Mouse (Mus musculus): ENCODE data around the gene Steap4. TPM values are rescaled to one million over a fixed set of nuclear protein-coding genes. Genes with fewer than 3 reads are reported as not detected.
"Not testable (repeated sequence)": the region's sequence is repeated elsewhere in the genome, so short reads cannot be mapped to it uniquely, and the experiment has no call there.

The Steap4 gene
- polyA plus RNA-seq, 1 experiment = not detected

DNA sequence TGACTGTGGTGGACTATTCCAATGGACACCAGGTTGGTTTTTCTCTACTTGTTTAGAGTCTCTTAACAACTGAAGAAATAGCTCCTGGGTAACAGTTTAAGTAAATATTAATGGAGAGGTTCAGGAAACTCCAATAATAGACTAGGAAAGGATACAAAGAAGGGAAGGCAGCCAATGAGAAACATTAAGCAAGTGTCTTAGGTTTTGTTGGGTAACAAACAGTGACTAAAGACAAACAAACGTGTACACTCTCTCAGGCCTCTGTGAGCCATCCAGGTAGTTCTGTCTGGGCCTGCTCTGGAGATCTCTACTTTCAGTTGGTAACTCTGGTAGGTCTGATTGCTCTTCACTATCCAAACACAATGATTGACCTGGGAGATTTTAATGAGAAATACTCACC is 37.5 kb upstream of the Steap4 start:
- Histone ChIP-seq H3K36me3 (ENCODE audit: control insufficient read depth, insufficient read depth) (no peaks in the 10 kb centered on the region), H3K4me3 (no peak overlapping the region), H3ac (ENCODE audit: control insufficient read depth, insufficient read length) (no peak overlapping the region)

DNA sequence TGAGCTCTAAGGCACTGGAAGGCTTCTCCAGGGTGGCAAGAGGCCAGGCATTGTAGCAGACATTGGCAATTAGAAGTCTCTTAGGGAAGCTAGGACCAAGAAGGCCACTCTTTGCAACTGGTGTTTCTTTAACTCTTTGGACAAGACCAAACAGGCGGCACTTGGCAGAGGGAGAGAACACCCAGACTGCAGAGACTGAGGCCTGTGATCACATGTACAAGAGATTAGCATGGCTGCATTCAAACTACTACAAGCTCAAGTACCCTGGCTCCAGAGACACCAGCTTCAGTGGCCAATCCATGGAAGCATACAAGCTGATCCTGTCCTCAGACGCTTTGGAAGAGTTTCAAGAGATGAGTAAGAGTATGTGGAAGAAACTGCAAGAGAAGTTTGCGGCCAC is 36.6 kb upstream of the Steap4 start:
- Histone ChIP-seq H3K4me3 (no peak overlapping the region), H3ac (ENCODE audit: control insufficient read depth, insufficient read length) (no peak overlapping the region), H3K4me2 (ENCODE audit: low read depth) (no peak overlapping the region), H3K79me2 (ENCODE audit: control insufficient read depth, insufficient read depth) (peaks cover 13% of the 10 kb centered on the region), H3K36me3 (ENCODE audit: control insufficient read depth, insufficient read depth) (no peaks in the 10 kb centered on the region), H3K27me3 (ENCODE audit: control insufficient read depth, insufficient read depth, insufficient read length) (no peaks in the 10 kb centered on the region)
- TF ChIP-seq E2F4 (IDR thresholded peaks at IDR 0.05; ENCODE audit: insufficient read depth) = no peak
- TF ChIP-seq MYOD1 (IDR thresholded peaks at IDR 0.05; ENCODE audit: control insufficient read depth in 1 of 3, insufficient read length in 2 of 3, low read depth in 2 of 3) = no peak

More for the DNA sequence above, 37.5 kb upstream of the Steap4 start:
- Histone ChIP-seq H3K27me3 (ENCODE audit: control insufficient read depth, insufficient read depth, insufficient read length) (no peaks in the 10 kb centered on the region), H3K79me2 (ENCODE audit: control insufficient read depth, insufficient read depth) (peaks cover 9% of the 10 kb centered on the region), H3K4me2 (ENCODE audit: low read depth) (no peak overlapping the region)
- TF ChIP-seq MYOD1 (IDR thresholded peaks at IDR 0.05; ENCODE audit: control insufficient read depth in 1 of 3, insufficient read length in 2 of 3, low read depth in 2 of 3) (no peak), CEBPB (IDR thresholded peaks at IDR 0.05; ENCODE audit: insufficient read depth, poor library complexity, severe bottlenecking) (no peak), MAX (IDR thresholded peaks at IDR 0.05; ENCODE audit: low read depth) (no peak), POLR2A (IDR thresholded peaks at IDR 0.05; ENCODE audit: insufficient read length, low read depth) (no peak), TCF3 (IDR thresholded peaks at IDR 0.05; ENCODE audit: insufficient read length, low read depth) (no peak), USF1 (IDR thresholded peaks at IDR 0.05; ENCODE audit: low read depth) (no peak), MYOG (IDR thresholded peaks at IDR 0.05; ENCODE audit: control insufficient read depth in 1 of 3, insufficient read depth in 1 of 3, insufficient read length in 2 of 3, low read depth in 2 of 3) (no peak), E2F4 (IDR thresholded peaks at IDR 0.05; ENCODE audit: insufficient read depth) (no peak), REST (IDR thresholded peaks at IDR 0.05; ENCODE audit: insufficient read depth, insufficient read length) (no peak), POLR2AphosphoS2 (IDR thresholded peaks at IDR 0.05; ENCODE audit: insufficient read length, low read depth) (no peak), TCF12 (IDR thresholded peaks at IDR 0.05; ENCODE audit: insufficient read depth, poor library complexity, severe bottlenecking) (no peak), SRF (IDR thresholded peaks at IDR 0.05; ENCODE audit: control insufficient read depth, insufficient read length, low read depth) (no peak)

DNA sequence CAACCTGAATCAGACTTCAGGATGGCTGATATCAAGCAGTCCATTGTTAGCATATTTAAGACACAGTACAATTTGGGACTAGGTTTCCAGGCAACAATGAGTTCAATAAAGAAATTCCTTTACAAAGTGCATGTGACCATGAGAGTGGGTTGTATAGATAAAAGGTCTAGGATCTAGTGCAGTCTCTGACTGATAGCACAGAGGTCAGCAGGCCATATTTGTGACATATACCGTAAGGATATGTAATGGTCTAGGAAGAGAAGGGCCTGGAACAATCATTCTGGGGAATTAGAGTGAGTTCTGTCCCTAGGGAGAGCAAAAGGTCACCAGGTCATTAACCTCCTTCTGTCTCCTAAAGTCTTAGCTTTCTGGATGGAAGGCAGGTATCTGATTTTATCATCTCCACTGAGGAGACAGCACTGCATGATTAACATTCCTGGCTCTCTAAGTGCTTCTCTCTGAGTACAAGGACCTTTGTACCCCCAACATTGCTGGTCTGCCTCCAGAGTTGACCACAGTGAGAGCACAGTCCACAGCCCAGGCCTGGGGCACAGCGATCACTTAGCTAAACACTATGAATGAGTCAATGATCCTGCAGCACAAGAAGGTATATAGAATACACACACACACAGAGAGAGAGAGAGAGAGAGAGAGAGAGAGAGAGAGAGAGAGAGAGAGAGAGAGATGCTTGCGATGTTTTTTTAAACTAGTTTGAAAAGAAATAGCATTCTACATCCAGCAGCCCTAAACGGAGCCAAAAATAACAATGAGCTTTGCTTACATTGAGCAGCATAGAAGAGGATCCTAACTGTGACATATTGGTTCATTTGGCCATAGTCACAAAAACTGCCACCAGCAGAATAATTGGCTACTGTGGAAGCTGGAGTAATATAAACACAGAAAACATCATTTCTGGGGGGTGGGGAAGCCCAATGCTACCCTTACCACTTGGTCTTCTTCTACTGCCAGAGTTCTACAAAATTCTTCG is 27.7 kb upstream of the Steap4 start:
- Histone ChIP-seq H3K4me3 (no peak overlapping the region), H3K36me3 (ENCODE audit: control insufficient read depth, insufficient read depth) (no peaks in the 10 kb centered on the region), H3K27me3 (ENCODE audit: control insufficient read depth, insufficient read depth, insufficient read length) (no peaks in the 10 kb centered on the region), H3K79me2 (ENCODE audit: control insufficient read depth, insufficient read depth) (peaks cover 4% of the 10 kb centered on the region), H3K4me2 (ENCODE audit: low read depth) (no peak overlapping the region), H3ac (ENCODE audit: control insufficient read depth, insufficient read length) (no peak overlapping the region)
- no peak for TF ChIP-seq MAX (IDR thresholded peaks at IDR 0.05; ENCODE audit: low read depth)
- no peak for TF ChIP-seq POLR2AphosphoS2 (IDR thresholded peaks at IDR 0.05; ENCODE audit: insufficient read length, low read depth)
- no peak for TF ChIP-seq TCF3 (IDR thresholded peaks at IDR 0.05; ENCODE audit: insufficient read length, low read depth)
- TF ChIP-seq TCF12 (IDR thresholded peaks at IDR 0.05; ENCODE audit: insufficient read depth, poor library complexity, severe bottlenecking) = no peak
- no peak for TF ChIP-seq POLR2A (IDR thresholded peaks at IDR 0.05; ENCODE audit: insufficient read length, low read depth)
- TF ChIP-seq MYOD1 (IDR thresholded peaks at IDR 0.05; ENCODE audit: control insufficient read depth in 1 of 3, insufficient read length in 2 of 3, low read depth in 2 of 3) = no peak
- no peak for TF ChIP-seq CEBPB (IDR thresholded peaks at IDR 0.05; ENCODE audit: insufficient read depth, poor library complexity, severe bottlenecking)
- no peak for TF ChIP-seq MYOG (IDR thresholded peaks at IDR 0.05; ENCODE audit: control insufficient read depth in 1 of 3, insufficient read depth in 1 of 3, insufficient read length in 2 of 3, low read depth in 2 of 3)
- TF ChIP-seq SRF (IDR thresholded peaks at IDR 0.05; ENCODE audit: control insufficient read depth, insufficient read length, low read depth) = no peak
- TF ChIP-seq REST (IDR thresholded peaks at IDR 0.05; ENCODE audit: insufficient read depth, insufficient read length) = no peak
- no peak for TF ChIP-seq USF1 (IDR thresholded peaks at IDR 0.05; ENCODE audit: low read depth)
- no peak for TF ChIP-seq E2F4 (IDR thresholded peaks at IDR 0.05; ENCODE audit: insufficient read depth)

DNA sequence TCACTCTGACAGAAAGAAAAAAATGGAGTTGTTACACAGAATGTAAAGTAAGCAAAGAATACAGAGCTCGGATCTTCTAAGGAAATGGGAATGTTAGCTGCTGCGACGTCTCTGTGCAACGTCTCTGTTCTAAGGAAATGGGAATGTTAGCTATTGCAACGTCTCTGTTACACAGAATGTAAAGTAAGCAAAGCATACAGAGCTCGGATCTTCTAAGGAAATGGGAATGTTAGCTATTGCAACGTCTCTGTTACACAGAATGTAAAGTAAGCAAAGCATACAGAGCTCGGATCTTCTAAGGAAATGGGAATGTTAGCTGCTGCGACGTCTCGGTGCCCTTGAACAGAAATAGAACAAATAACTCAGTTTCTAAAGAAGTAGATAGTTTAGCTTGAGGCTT is 26.8 kb upstream of the Steap4 start:
- not testable (repeated sequence) for H3ac ChIP-seq (ENCODE audit: control insufficient read depth, insufficient read length); H3K27me3 ChIP-seq (ENCODE audit: control insufficient read depth, insufficient read depth, insufficient read length); H3K4me3 ChIP-seq; H3K4me2 ChIP-seq (ENCODE audit: low read depth); H3K79me2 ChIP-seq (ENCODE audit: control insufficient read depth, insufficient read depth); H3K36me3 ChIP-seq (ENCODE audit: control insufficient read depth, insufficient read depth)

DNA sequence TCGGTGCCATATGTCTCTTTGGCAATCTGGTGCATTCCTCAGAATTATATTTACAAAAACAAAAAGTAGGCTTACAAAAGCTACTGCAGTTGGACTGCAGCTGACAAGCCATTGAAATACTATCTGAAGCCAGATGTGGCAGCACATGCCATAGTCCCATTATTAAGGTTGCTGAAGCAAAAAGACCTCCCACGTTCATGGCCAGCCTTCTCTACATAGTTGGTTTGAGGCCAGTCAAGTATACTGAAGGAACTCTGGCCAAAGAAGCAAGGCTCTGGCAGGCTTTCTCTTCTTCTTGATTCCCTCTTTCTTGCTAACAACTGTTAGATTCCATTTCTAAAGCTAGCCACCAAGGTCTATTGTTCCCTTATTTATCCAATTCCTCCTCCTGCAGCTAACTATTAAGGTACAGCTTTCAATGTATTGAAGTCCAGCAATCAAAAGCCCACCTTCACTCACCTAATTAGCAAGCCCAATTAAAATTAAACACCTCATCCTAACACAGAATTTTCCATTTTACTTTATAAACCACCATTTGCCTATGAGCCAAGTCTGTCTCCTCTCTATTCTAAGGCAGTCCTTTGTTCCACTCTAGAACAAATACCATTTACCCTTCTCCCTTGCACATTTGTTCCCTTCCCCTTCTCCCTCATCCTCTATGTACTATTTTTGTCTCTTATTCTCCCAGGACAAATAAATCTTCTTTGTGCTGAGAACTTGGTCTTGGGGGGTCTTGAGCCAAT is 26.2 kb upstream of the Steap4 start:
- no peaks in the 10 kb centered on the region for H3K27me3 ChIP-seq (ENCODE audit: control insufficient read depth, insufficient read depth, insufficient read length)
- H3K4me3 ChIP-seq = no peak overlapping the region
- TF ChIP-seq SRF (IDR thresholded peaks at IDR 0.05; ENCODE audit: control insufficient read depth, insufficient read length, low read depth) (no peak), MAX (IDR thresholded peaks at IDR 0.05; ENCODE audit: low read depth) (no peak), TCF12 (IDR thresholded peaks at IDR 0.05; ENCODE audit: insufficient read depth, poor library complexity, severe bottlenecking) (no peak), POLR2A (IDR thresholded peaks at IDR 0.05; ENCODE audit: insufficient read length, low read depth) (no peak), USF1 (IDR thresholded peaks at IDR 0.05; ENCODE audit: low read depth) (no peak), TCF3 (IDR thresholded peaks at IDR 0.05; ENCODE audit: insufficient read length, low read depth) (no peak)
- H3K36me3 ChIP-seq (ENCODE audit: control insufficient read depth, insufficient read depth) = no peaks in the 10 kb centered on the region
- no peaks in the 10 kb centered on the region for H3K79me2 ChIP-seq (ENCODE audit: control insufficient read depth, insufficient read depth)
- H3K4me2 ChIP-seq (ENCODE audit: low read depth) = peak overlapping the region; percentile 30
- H3ac ChIP-seq (ENCODE audit: control insufficient read depth, insufficient read length) = no peak overlapping the region

All from myocyte (in vitro differentiated cells).